Mouse (Mus musculus) forebrain, postnatal 0 days (tissue): ENCODE measurements at regions not wholly inside any gene's neighbourhood (a gene's known extent, or its start where the extent isn't known, plus 50 kb on each side); places are given as distances from the start of the nearest gene placed in this dataset.

Experiments
- ATAC-seq: fragments of 200-750 bp; cut with Nextera tagmentation; 2 replicates; pipeline ENCODE4 v1.8.0; 2017; ENCODE audit warnings: mild to moderate bottlenecking, moderate library complexity
- DNase-seq: peaks from one replicate; pipeline ENCODE4 v3.0.0-alpha.2; 2015
- H3K27ac ChIP-seq: fragments of 300-500 bp; sonication (generic); 2 replicates; pipeline ENCODE4 v1.5.1; 2014; ENCODE audit warnings: low read depth, mild to moderate bottlenecking, antibody characterized with exemption, low read length, moderate library complexity, mixed read lengths
- H3K27me3 ChIP-seq: fragments of 300-500 bp; sonication (generic); 2 replicates; pipeline ENCODE4 v1.6.1; 2014; ENCODE audit warnings: mild to moderate bottlenecking, low read length, mixed read lengths; ENCODE audit not compliant: insufficient read depth
- H3K36me3 ChIP-seq: fragments of 300-500 bp; sonication (generic); 2 replicates; pipeline ENCODE4 v1.6.1; 2014; ENCODE audit warnings: mild to moderate bottlenecking, moderate library complexity; ENCODE audit not compliant: insufficient read depth
- H3K4me1 ChIP-seq: fragments of 300-500 bp; sonication (generic); 2 replicates; pipeline ENCODE4 v1.6.1; 2014; ENCODE audit warnings: antibody characterized with exemption; ENCODE audit not compliant: insufficient read depth
- H3K4me2 ChIP-seq: fragments of 300-500 bp; sonication (generic); 2 replicates; pipeline ENCODE4 v1.6.1; 2014; ENCODE audit warnings: low read depth, mild to moderate bottlenecking, moderate library complexity
- H3K4me3 ChIP-seq: fragments of 300-500 bp; sonication (generic); 2 replicates; pipeline ENCODE4 v1.5.1; 2014; ENCODE audit warnings: low read depth, low read length, mixed read lengths
- H3K9ac ChIP-seq: fragments of 300-500 bp; sonication (generic); 2 replicates; pipeline ENCODE4 v1.6.1; 2014; ENCODE audit warnings: mild to moderate bottlenecking
- H3K9me3 ChIP-seq: fragments of 300-500 bp; sonication (generic); 2 replicates; pipeline ENCODE4 v1.6.1; 2016; ENCODE audit warnings: low read length
- CTCF ChIP-seq: sonication (generic); IDR thresholded peaks from 2 replicates; pipeline ENCODE4 v1.5.1; 2016; ENCODE audit warnings: antibody characterized with exemption, control low read depth, low read depth
- WGBS: fragments of 180-500 bp; shearing (Covaris S2); extraction: QIAGEN DNeasy Blood & Tissue Kit; methylation state at CpG from one replicate; pipeline ENCODE4 v1.1.7; 2014; 5-methylcytosine and 5-hydroxymethylcytosine counted together

- DNase-seq, result no peak
- TF ChIP-seq CTCF, result no peak
- H3K27me3 ChIP-seq, result no peaks in the 10 kb centered on the region
- H3K27ac ChIP-seq, result no peak overlapping the region
- no peaks in the 10 kb centered on the region for H3K36me3 ChIP-seq
- 64% methylated on average over 7 of the region's 7 CpGs for WGBS
- H3K9me3 ChIP-seq, result no peaks in the 10 kb centered on the region
- H3K4me3 ChIP-seq, result no peak overlapping the region
- H3K4me1 ChIP-seq, result no peaks in the 10 kb centered on the region
- H3K4me2 ChIP-seq, result no peak overlapping the region
- no peak for ATAC-seq
- H3K9ac ChIP-seq, result no peak overlapping the region
These were observed 201.0 kb downstream of the 3110018I06Rik start for GRCm38 (mm10) chr12:107689418-107689817.

- no peak overlapping the region for H3K27ac ChIP-seq
- no peak overlapping the region for H3K9ac ChIP-seq
- H3K4me1 ChIP-seq, result no peaks in the 10 kb centered on the region
- no peaks in the 10 kb centered on the region for H3K9me3 ChIP-seq
- DNase-seq (no peak), ATAC-seq (no peak)
- no peaks in the 10 kb centered on the region for H3K36me3 ChIP-seq
- 70% methylated on average over 3 of the region's 3 CpGs for WGBS
- H3K27me3 ChIP-seq, result no peaks in the 10 kb centered on the region
- H3K4me3 ChIP-seq, result no peak overlapping the region
- H3K4me2 ChIP-seq, result no peak overlapping the region
- no peak for TF ChIP-seq CTCF
These were observed 201.6 kb downstream of the 3110018I06Rik start for GRCm38 (mm10) chr12:107690061-107690460.

- Histone ChIP-seq H3K9ac (no peak overlapping the region), H3K4me2 (no peak overlapping the region), H3K4me3 (no peak overlapping the region), H3K27me3 (no peaks in the 10 kb centered on the region), H3K36me3 (no peaks in the 10 kb centered on the region), H3K9me3 (no peaks in the 10 kb centered on the region), H3K27ac (no peak overlapping the region), H3K4me1 (no peaks in the 10 kb centered on the region)
- 71% methylated on average over 6 of the region's 6 CpGs for WGBS
- DNase-seq (no peak), ATAC-seq (no peak)
- no peak for TF ChIP-seq CTCF
These were observed 205.3 kb downstream of the 3110018I06Rik start for GRCm38 (mm10) chr12:107693693-107694092.

GRCm38 (mm10) chr12:107695014-107695413 lies 206.6 kb downstream of the 3110018I06Rik start:
- WGBS, result 95% methylated on average over 2 of the region's 2 CpGs
- ATAC-seq (no peak), DNase-seq (no peak)
- Histone ChIP-seq H3K4me1 (no peaks in the 10 kb centered on the region), H3K27me3 (no peaks in the 10 kb centered on the region), H3K27ac (no peak overlapping the region), H3K36me3 (no peaks in the 10 kb centered on the region), H3K9me3 (no peaks in the 10 kb centered on the region), H3K4me2 (no peak overlapping the region), H3K9ac (no peak overlapping the region), H3K4me3 (no peak overlapping the region)
- TF ChIP-seq CTCF, result no peak

- no peak for DNase-seq
- TF ChIP-seq CTCF, result no peak
These were observed 207.2 kb downstream of the 3110018I06Rik start for GRCm38 (mm10) chr12:107695438-107696267.

GRCm38 (mm10) chr12:107700317-107700716 lies 211.9 kb downstream of the 3110018I06Rik start:
- Histone ChIP-seq H3K4me3 (no peak overlapping the region), H3K4me2 (no peak overlapping the region), H3K36me3 (no peaks in the 10 kb centered on the region), H3K4me1 (no peaks in the 10 kb centered on the region), H3K27me3 (no peaks in the 10 kb centered on the region), H3K9ac (no peak overlapping the region), H3K27ac (no peak overlapping the region), H3K9me3 (no peaks in the 10 kb centered on the region)
- WGBS, result 76% methylated on average over 5 of the region's 5 CpGs
- DNase-seq (no peak), ATAC-seq (no peak)
- no peak for TF ChIP-seq CTCF

More at GRCm38 (mm10) chr12:107695438-107696267, 207.2 kb downstream of the 3110018I06Rik start:
- H3K4me1 ChIP-seq, result no peaks in the 10 kb centered on the region
- no peak overlapping the region for H3K9ac ChIP-seq
- ATAC-seq, result no peak
- no peak overlapping the region for H3K4me2 ChIP-seq
- no peaks in the 10 kb centered on the region for H3K36me3 ChIP-seq
- no peaks in the 10 kb centered on the region for H3K9me3 ChIP-seq
- H3K4me3 ChIP-seq, result no peak overlapping the region
- H3K27me3 ChIP-seq, result no peaks in the 10 kb centered on the region
- H3K27ac ChIP-seq, result no peak overlapping the region
- 91% methylated on average over 13 of the region's 13 CpGs for WGBS

- DNase-seq, result no peak
These were observed 212.6 kb downstream of the 3110018I06Rik start for GRCm38 (mm10) chr12:107700868-107701597.

More at GRCm38 (mm10) chr12:107700868-107701597, 212.6 kb downstream of the 3110018I06Rik start:
- Histone ChIP-seq H3K27me3 (no peaks in the 10 kb centered on the region), H3K27ac (no peak overlapping the region), H3K9me3 (no peaks in the 10 kb centered on the region), H3K4me2 (no peak overlapping the region), H3K4me1 (no peaks in the 10 kb centered on the region), H3K9ac (no peak overlapping the region), H3K36me3 (no peaks in the 10 kb centered on the region), H3K4me3 (no peak overlapping the region)
- ATAC-seq, result no peak
- 88% methylated on average over 19 of the region's 19 CpGs for WGBS
- TF ChIP-seq CTCF, result no peak
